Mouse (Mus musculus) forebrain, embryonic 15.5 days (tissue): ENCODE results near the gene 0610012G03Rik. TPM values are rescaled to one million over a fixed set of nuclear protein-coding genes. Genes with fewer than 3 reads are reported as not detected.

ENCODE experiments used
- ATAC-seq: fragments of 200-750 bp; cut with Nextera tagmentation; replicated peaks from 2 replicates; pipeline ENCODE4 v1.8.0; 2017; ENCODE audit warnings: mild to moderate bottlenecking, moderate TSS enrichment, moderate library complexity
- H3K27ac ChIP-seq: fragments of 300-500 bp; sonication (generic); replicated peaks from 2 replicates; pipeline ENCODE4 v1.5.1; 2015; ENCODE audit warnings: mild to moderate bottlenecking, inconsistent platforms
- H3K27me3 ChIP-seq: fragments of 300-500 bp; sonication (generic); 2 replicates; pipeline ENCODE4 v1.6.1; 2015; ENCODE audit warnings: inconsistent platforms
- H3K36me3 ChIP-seq: fragments of 300-500 bp; sonication (generic); 2 replicates; pipeline ENCODE4 v1.6.1; 2015; ENCODE audit warnings: mild to moderate bottlenecking, inconsistent platforms
- H3K4me1 ChIP-seq: fragments of 300-500 bp; sonication (generic); 2 replicates; pipeline ENCODE4 v1.6.1; 2015; ENCODE audit warnings: inconsistent platforms
- H3K4me2 ChIP-seq: fragments of 300-500 bp; sonication (generic); replicated peaks from 2 replicates; pipeline ENCODE4 v1.6.1; 2015; ENCODE audit warnings: mild to moderate bottlenecking, inconsistent platforms
- H3K4me3 ChIP-seq: fragments of 300-500 bp; sonication (generic); 2 replicates; pipeline ENCODE4 v1.5.1; 2015; ENCODE audit warnings: mild to moderate bottlenecking, inconsistent platforms
- H3K9ac ChIP-seq: fragments of 300-500 bp; sonication (generic); replicated peaks from 2 replicates; pipeline ENCODE4 v1.6.1; 2015; ENCODE audit warnings: mild to moderate bottlenecking, inconsistent platforms
- H3K9me3 ChIP-seq: fragments of 300-500 bp; sonication (generic); 2 replicates; pipeline ENCODE4 v1.6.1; 2016; ENCODE audit warnings: inconsistent platforms
- WGBS: fragments of 180-500 bp; shearing (Covaris S2); methylation state at CpG from one replicate; pipeline ENCODE4 v1.1.7; 2015; ENCODE audit warnings: mixed read lengths; 5-methylcytosine and 5-hydroxymethylcytosine counted together
- microRNA-seq: library from miRNA; unstranded; fragments of <30 nt; microRNA quantifications from one replicate; pipeline ENCODE4, GENCODE M21; 2016
- polyA plus RNA-seq: library from polyadenylated mRNA; unstranded; fragments of >200 nt; fragmentation: Nextera tagmentation; extraction: Ambion mirVana; gene quantifications from 2 replicates; pipeline ENCODE4 v1.2.1, GENCODE M21; 2015

0610012G03Rik gene
- polyA plus RNA-seq, 1 experiment from 2014 or later: 106 TPM

DNA sequence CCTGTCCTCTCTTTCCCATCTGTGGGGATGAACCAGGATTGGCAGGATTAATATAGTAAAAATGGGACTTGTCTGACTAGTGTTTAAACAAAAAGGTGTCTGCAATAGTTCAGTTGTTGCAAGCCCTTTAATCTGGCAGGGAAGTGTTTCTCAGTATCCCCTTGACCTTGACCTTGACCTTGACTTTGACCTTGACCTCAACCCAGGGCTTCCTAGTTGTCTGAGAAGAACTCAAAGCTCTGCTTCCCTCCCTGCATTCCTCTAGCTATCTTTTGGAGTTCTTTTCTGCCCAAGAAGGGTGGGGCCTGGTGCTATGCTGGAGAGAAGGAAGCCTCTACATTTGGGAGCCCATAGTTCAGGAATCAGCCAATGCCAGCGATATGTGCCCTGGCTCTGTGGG, 46.4 kb downstream of the 0610012G03Rik start:
- Histone ChIP-seq H3K9ac (no peak overlapping the region), H3K4me2 (no peak overlapping the region), H3K4me1 (peaks cover 34% of the 10 kb centered on the region), H3K27ac (no peak overlapping the region), H3K9me3 (no peaks in the 10 kb centered on the region), H3K4me3 (no peak overlapping the region), H3K27me3 (no peaks in the 10 kb centered on the region), H3K36me3 (no peaks in the 10 kb centered on the region)
- 92% methylated on average over 1 of the region's 1 CpGs for WGBS
- no peak for ATAC-seq

GRCm38 (mm10) chr16:31898546-31899326, 49.6 kb downstream of the 0610012G03Rik start:
- H3K27ac ChIP-seq: peak overlapping the region; percentile 46; the same call in 1 of the 2 replicates
- no peak overlapping the region for H3K4me2 ChIP-seq
- no peaks in the 10 kb centered on the region for H3K27me3 ChIP-seq
- WGBS: 70% methylated on average over 18 of the region's 18 CpGs
- no peaks in the 10 kb centered on the region for H3K9me3 ChIP-seq
- no peaks in the 10 kb centered on the region for H3K36me3 ChIP-seq
- no peak overlapping the region for H3K4me3 ChIP-seq
- peak; percentile 74 for ATAC-seq
- peaks cover 28% of the 10 kb centered on the region for H3K4me1 ChIP-seq
- no peak overlapping the region for H3K9ac ChIP-seq

Small RNA genes lying within 50 kb of the gene (microRNA-seq; reads per million reads assigned to microRNA genes)
- gene Gm26269: not detected

Other genes with a start within 250 kb of the 0610012G03Rik start
- 0.09 and 0.13 TPM in 2 replicates for gene Meltf, start 69.7 kb downstream of the 0610012G03Rik start, polyA plus RNA-seq
- 2.1 and 2.9 TPM in 2 replicates for gene Pigz, start 14.6 kb downstream of the 0610012G03Rik start, polyA plus RNA-seq
- gene Ncbp2, start within 50 bp of the 0610012G03Rik start, polyA plus RNA-seq: 115 and 116 TPM in 2 replicates
- 17.2 and 18.4 TPM in 2 replicates for gene Senp5, start 54.8 kb upstream of the 0610012G03Rik start, polyA plus RNA-seq
- 45.4 and 46.1 TPM in 2 replicates for gene Pak2, start 130.8 kb upstream of the 0610012G03Rik start, polyA plus RNA-seq
- 130 TPM in 2 replicates for gene Pigx, start 151.2 kb upstream of the 0610012G03Rik start, polyA plus RNA-seq
- 41.7 and 45.7 TPM in 2 replicates for gene Cep19, start 151.3 kb upstream of the 0610012G03Rik start, polyA plus RNA-seq
- 7.8 and 8.2 TPM in 2 replicates for gene Nrros, start 217.1 kb upstream of the 0610012G03Rik start, polyA plus RNA-seq
- gene Bex6, start 231.3 kb upstream of the 0610012G03Rik start, polyA plus RNA-seq: not detected in 2 replicates